Mouse (Mus musculus): ENCODE results near the gene Itgae. TPM values are rescaled to one million over a fixed set of nuclear protein-coding genes. Genes with fewer than 3 reads are reported as not detected.
A peak's percentile ranks its signal among the peaks of the same experiment; 100 is the strongest.

Gene Itgae
- total RNA-seq, 2 experiments from 2014 or later = 0.15 to 0.22 TPM

DNA sequence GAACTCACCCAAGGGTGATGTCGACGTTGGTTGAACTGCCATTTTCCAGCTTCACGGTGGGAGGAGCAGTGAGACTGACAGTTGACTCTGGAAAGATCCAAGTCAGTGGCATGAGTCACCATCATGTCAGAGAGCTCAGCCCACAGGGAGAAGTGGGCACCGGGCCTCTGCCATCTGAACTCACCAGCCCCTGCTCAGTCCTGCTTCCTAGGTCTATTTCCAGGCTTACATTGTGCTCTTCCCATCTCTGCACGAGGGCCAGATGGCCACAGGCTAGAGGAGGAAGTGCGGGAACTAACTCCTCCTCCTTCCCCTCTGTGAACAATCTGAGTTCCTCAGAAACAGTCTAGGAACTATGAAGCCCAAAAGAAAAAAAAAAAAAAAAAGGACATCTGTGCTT is 102.7 kb downstream of the Itgae start:
- peak; percentile 88 for ATAC-seq (ENCODE audit: poor library complexity, severe bottlenecking)

DNA sequence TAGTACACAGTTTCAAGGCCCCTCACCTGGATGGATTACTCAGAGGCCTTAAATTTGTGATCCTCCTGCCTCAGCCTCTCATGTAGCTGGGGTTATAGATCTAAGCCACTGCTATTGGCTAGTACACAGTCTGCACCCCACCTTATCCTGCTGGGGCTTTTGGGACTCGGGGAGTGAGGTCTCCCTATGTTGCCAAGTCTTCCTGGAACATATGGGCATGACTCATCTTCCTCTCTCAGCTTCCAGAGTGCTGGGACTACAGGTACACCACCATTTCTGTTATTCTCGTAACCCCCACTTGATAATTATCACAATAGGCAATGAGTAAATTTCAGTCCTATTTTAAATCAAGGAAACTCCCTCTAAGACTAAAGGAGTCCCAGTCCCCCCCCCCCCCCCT is 104.1 kb downstream of the Itgae start:
- no peak for ATAC-seq (ENCODE audit: poor library complexity, severe bottlenecking)

Other genes starting within 250 kb of the Itgae start
- 83.5 and 92.8 TPM in 2 replicates for gene Atp2a3, start 129.4 kb upstream of the Itgae start, total RNA-seq (2015)
- gene Atp2a3, start 129.4 kb upstream of the Itgae start, total RNA-seq (2017) = 79.8 and 123 TPM in 2 replicates
- gene P2rx1, start 91.5 kb upstream of the Itgae start, total RNA-seq (2015) = 15.8 and 16.4 TPM in 2 replicates
- gene P2rx1, start 91.5 kb upstream of the Itgae start, total RNA-seq (2017) = 9.8 and 10.4 TPM in 2 replicates
- gene Camkk1, start 71.6 kb upstream of the Itgae start, total RNA-seq (2015) = 0.23 and 0.51 TPM in 2 replicates
- gene Camkk1, start 71.6 kb upstream of the Itgae start, total RNA-seq (2017) = 0.94 and 1.2 TPM in 2 replicates
- 8.1 and 8.9 TPM in 2 replicates for gene Ncbp3, start 42.8 kb upstream of the Itgae start, total RNA-seq (2015)
- 11.4 and 12.3 TPM in 2 replicates for gene Ncbp3, start 42.8 kb upstream of the Itgae start, total RNA-seq (2017)
- 14.9 and 15.1 TPM in 2 replicates for gene Haspin, start 47.7 kb downstream of the Itgae start, total RNA-seq (2015)
- gene Haspin, start 47.7 kb downstream of the Itgae start, total RNA-seq (2017) = 19.2 and 21.8 TPM in 2 replicates
- gene P2rx5, start 69.8 kb downstream of the Itgae start, total RNA-seq (2015) = not detected in 2 replicates
- not detected in 2 replicates for gene P2rx5, start 69.8 kb downstream of the Itgae start, total RNA-seq (2017)
- gene Emc6, start 86.5 kb downstream of the Itgae start, total RNA-seq (2015) = 42.9 and 53.0 TPM in 2 replicates
- gene Emc6, start 86.5 kb downstream of the Itgae start, total RNA-seq (2017) = 28.7 and 29.0 TPM in 2 replicates
- gene Tax1bp3, start 86.5 kb downstream of the Itgae start, total RNA-seq (2015) = 13.7 and 19.9 TPM in 2 replicates
- 16.8 and 18.5 TPM in 2 replicates for gene Tax1bp3, start 86.5 kb downstream of the Itgae start, total RNA-seq (2017)
- 18.4 and 19.3 TPM in 2 replicates for gene Ctns, start 108.5 kb downstream of the Itgae start, total RNA-seq (2015)
- gene Ctns, start 108.5 kb downstream of the Itgae start, total RNA-seq (2017) = 21.0 and 23.3 TPM in 2 replicates
- 1.1 and 1.6 TPM in 2 replicates for gene Shpk, start 108.9 kb downstream of the Itgae start, total RNA-seq (2015)
- gene Shpk, start 108.9 kb downstream of the Itgae start, total RNA-seq (2017) = 1.1 and 2.2 TPM in 2 replicates
- not detected in 2 replicates for gene Trpv1, start 143.7 kb downstream of the Itgae start, total RNA-seq (2015)
- not detected in 2 replicates for gene Trpv1, start 143.7 kb downstream of the Itgae start, total RNA-seq (2017)
- not detected in 2 replicates for gene Trpv3, start 176.8 kb downstream of the Itgae start, total RNA-seq (2015)
- gene Trpv3, start 176.8 kb downstream of the Itgae start, total RNA-seq (2017) = not detected in 2 replicates
- gene Aspa, start 239.0 kb downstream of the Itgae start, total RNA-seq (2015) = 1.1 and 1.3 TPM in 2 replicates
- gene Aspa, start 239.0 kb downstream of the Itgae start, total RNA-seq (2017) = 1.7 and 2.2 TPM in 2 replicates
- gene Gm49340, start 239.2 kb downstream of the Itgae start, total RNA-seq (2015) = not detected in 2 replicates
- not detected in 2 replicates for gene Gm49340, start 239.2 kb downstream of the Itgae start, total RNA-seq (2017)
- gene Spata22, start 239.2 kb downstream of the Itgae start, total RNA-seq (2015) = not detected in 2 replicates
- not detected in 2 replicates for gene Spata22, start 239.2 kb downstream of the Itgae start, total RNA-seq (2017)

All from megakaryocyte, adult 5-6 weeks (primary cell).